Mouse (Mus musculus): Measurements from ENCODE around the gene Myo6. TPM values are rescaled to one million over a fixed set of nuclear protein-coding genes. Genes with fewer than 3 reads are reported as not detected.
A peak's percentile ranks its signal among the peaks of the same experiment; 100 is the strongest.

The Myo6 gene
- polyA plus RNA-seq, 1 experiment from 2014 or later = 71.9 TPM

GRCm38 (mm10) chr9:80213428-80213827 lies 48.6 kb downstream of the Myo6 start:
- H3K36me3 ChIP-seq = no peaks in the 10 kb centered on the region
- no peak overlapping the region for H3K9ac ChIP-seq
- 92% methylated on average over 2 of the region's 2 CpGs for WGBS
- H3K9me3 ChIP-seq = no peaks in the 10 kb centered on the region
- H3K4me1 ChIP-seq (replicated peaks) = peaks cover 2% of the 10 kb centered on the region; the same call in 1 of the 2 replicates
- ATAC-seq = no peak
- H3K4me2 ChIP-seq (replicated peaks) = no peak overlapping the region
- H3K4me3 ChIP-seq (replicated peaks) = no peak overlapping the region
- H3K27ac ChIP-seq = no peak overlapping the region
- H3K27me3 ChIP-seq (replicated peaks) = no peaks in the 10 kb centered on the region

DNA sequence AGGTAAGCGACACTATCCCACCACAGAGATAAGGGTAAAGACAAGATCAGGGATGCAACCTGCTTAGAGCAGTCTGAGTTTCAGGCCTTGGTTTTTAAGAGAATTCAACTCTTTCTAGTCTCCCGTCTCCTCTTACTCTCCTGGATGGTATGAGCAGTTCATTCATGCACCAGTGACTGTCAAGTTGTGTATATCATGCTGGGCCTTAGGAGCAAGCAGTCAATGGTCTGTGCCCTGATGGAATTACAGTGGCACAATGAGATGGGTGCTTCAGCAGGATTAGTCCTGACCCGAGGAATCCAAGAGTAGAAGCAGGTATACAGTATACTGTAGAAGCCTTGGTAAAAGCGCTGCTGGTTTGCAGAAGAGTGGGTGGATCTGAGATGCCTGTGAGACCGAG lies 50.7 kb downstream of the Myo6 start:
- WGBS = 92% methylated on average over 5 of the region's 5 CpGs
- no peak for ATAC-seq
- H3K4me1 ChIP-seq (replicated peaks) = no peaks in the 10 kb centered on the region

DNA sequence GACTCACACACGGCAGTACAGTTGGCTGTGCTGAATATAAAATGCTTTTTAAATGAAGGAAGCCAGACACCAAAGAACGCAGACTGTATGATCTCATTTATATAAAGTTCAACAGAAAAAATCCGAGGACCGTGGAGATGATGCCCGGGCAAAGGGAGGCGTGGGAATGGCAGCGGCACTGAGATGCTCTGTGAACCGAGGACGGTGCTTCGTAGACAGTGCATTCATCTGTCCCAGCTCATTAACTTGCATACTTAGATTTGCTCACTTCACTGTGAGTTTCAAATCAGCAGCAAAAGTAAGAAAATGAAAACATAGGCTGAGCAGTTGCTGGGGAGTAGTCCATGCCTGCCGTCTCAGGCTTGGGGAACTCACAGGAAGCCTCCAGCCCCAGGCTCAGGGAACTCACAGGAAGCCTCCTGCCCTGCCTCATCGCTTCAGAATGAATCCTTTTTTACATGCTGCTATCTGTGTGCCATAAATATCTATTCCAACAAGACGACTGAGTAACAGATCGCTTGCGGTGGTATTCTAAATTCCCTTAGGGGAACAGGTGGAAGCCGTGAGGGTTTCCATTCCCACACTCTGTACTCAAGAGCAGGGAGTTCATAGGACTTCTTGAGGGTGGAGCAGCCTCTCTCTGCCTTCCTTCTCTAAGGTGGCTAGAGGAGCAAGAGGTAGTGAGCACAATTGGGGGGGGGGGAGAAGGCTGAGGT lies 52.1 kb downstream of the Myo6 start:
- Histone ChIP-seq H3K9me3 (no peaks in the 10 kb centered on the region), H3K27me3 (replicated peaks) (no peaks in the 10 kb centered on the region), H3K9ac (no peak overlapping the region), H3K27ac (no peak overlapping the region), H3K36me3 (no peaks in the 10 kb centered on the region), H3K4me3 (replicated peaks) (no peak overlapping the region), H3K4me1 (replicated peaks) (no peaks in the 10 kb centered on the region), H3K4me2 (replicated peaks) (no peak overlapping the region)
- no peak for ATAC-seq
- 74% methylated on average over 16 of the region's 16 CpGs for WGBS

More for the DNA sequence above, 50.7 kb downstream of the Myo6 start:
- H3K36me3 ChIP-seq = no peaks in the 10 kb centered on the region
- no peak overlapping the region for H3K9ac ChIP-seq
- H3K27me3 ChIP-seq (replicated peaks) = no peaks in the 10 kb centered on the region
- H3K4me3 ChIP-seq (replicated peaks) = no peak overlapping the region
- no peak overlapping the region for H3K4me2 ChIP-seq (replicated peaks)
- H3K9me3 ChIP-seq = no peaks in the 10 kb centered on the region
- H3K27ac ChIP-seq = no peak overlapping the region

DNA sequence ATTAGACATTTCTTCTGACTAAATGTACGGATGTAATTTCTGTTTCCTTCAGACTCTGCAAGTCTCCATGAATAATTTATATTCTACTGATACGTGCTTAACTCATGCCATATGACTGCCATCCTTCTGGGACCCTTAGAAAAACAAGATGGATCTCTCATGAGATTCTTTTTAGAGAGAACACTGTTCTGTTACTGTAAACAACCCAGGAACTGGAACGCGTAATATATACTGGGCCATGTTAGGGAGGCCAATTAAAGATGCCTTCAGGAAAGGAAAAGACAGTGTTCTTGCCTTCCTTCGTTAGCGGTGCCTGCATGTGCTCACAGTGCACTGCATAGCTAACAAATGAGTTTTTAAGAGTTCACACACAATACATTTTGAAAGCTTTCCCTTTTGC lies 53.9 kb downstream of the Myo6 start:
- Histone ChIP-seq H3K9ac (no peak overlapping the region), H3K9me3 (no peaks in the 10 kb centered on the region), H3K27ac (no peak overlapping the region), H3K4me1 (replicated peaks) (no peaks in the 10 kb centered on the region), H3K36me3 (peaks cover 3% of the 10 kb centered on the region; the same call in 1 of the 2 replicates), H3K4me2 (replicated peaks) (no peak overlapping the region), H3K4me3 (replicated peaks) (no peak overlapping the region), H3K27me3 (replicated peaks) (no peaks in the 10 kb centered on the region)
- no peak for ATAC-seq
- 55% methylated on average over 6 of the region's 6 CpGs for whole genome bisulfite sequencing

DNA sequence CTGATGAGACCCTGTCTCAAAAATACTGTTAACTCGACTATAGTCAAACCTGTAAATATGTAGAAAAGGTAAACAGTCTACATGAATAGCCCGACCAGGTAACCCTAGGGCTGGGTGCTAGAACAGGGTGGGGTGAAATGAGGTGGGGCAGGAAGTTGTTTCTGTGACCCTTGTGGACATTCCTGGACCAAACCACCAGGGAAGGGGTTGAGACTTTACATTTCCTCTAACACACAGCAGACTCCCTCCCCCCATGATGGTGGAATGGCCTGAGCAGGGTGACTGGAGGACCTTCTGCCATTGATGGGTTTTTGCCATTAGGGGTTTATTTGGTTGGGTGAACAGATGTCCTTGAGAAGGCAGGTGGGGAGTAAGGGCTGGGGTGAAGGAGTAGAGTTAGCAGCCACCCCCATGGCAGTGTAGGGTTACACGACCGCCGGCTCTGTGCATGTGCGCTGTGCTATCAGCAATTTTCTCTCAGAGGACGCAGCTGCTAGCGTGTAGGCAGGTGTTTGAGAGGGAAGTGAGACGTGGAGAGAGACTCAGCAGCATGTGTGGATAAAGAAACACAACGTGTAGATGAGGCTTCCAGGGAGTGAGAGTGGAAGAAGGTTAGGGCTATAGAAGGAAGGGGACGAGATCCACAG lies 59.3 kb downstream of the Myo6 start:
- Histone ChIP-seq H3K9me3 (no peaks in the 10 kb centered on the region), H3K4me3 (replicated peaks) (no peak overlapping the region), H3K9ac (no peak overlapping the region), H3K4me1 (replicated peaks) (no peaks in the 10 kb centered on the region), H3K27ac (no peak overlapping the region), H3K4me2 (replicated peaks) (no peak overlapping the region), H3K36me3 (peaks cover 3% of the 10 kb centered on the region; the same call in 1 of the 2 replicates), H3K27me3 (replicated peaks) (no peaks in the 10 kb centered on the region)
- WGBS = 78% methylated on average over 11 of the region's 11 CpGs
- 0 out of 2 replicates have a peak, but pooled peaks have one; percentile 47 for ATAC-seq

GRCm38 (mm10) chr9:80226579-80227325 lies 61.9 kb downstream of the Myo6 start:
- Histone ChIP-seq H3K9me3 (no peaks in the 10 kb centered on the region), H3K9ac (no peak overlapping the region), H3K27ac (no peak overlapping the region), H3K4me1 (replicated peaks) (no peaks in the 10 kb centered on the region), H3K4me2 (replicated peaks) (no peak overlapping the region), H3K4me3 (replicated peaks) (no peak overlapping the region), H3K36me3 (peaks cover 3% of the 10 kb centered on the region; the same call in 1 of the 2 replicates), H3K27me3 (replicated peaks) (no peaks in the 10 kb centered on the region)
- 87% methylated on average over 5 of the region's 5 CpGs for WGBS
- ATAC-seq = no peak

GRCm38 (mm10) chr9:80233831-80234455 lies 69.1 kb downstream of the Myo6 start:
- H3K4me2 ChIP-seq (replicated peaks) = no peak overlapping the region
- H3K4me1 ChIP-seq (replicated peaks) = no peaks in the 10 kb centered on the region
- WGBS = 83% methylated on average over 4 of the region's 4 CpGs
- H3K4me3 ChIP-seq (replicated peaks) = no peak overlapping the region
- H3K27me3 ChIP-seq (replicated peaks) = no peaks in the 10 kb centered on the region
- no peak overlapping the region for H3K27ac ChIP-seq
- H3K36me3 ChIP-seq = no peaks in the 10 kb centered on the region
- ATAC-seq = no peak
- no peaks in the 10 kb centered on the region for H3K9me3 ChIP-seq
- no peak overlapping the region for H3K9ac ChIP-seq

DNA sequence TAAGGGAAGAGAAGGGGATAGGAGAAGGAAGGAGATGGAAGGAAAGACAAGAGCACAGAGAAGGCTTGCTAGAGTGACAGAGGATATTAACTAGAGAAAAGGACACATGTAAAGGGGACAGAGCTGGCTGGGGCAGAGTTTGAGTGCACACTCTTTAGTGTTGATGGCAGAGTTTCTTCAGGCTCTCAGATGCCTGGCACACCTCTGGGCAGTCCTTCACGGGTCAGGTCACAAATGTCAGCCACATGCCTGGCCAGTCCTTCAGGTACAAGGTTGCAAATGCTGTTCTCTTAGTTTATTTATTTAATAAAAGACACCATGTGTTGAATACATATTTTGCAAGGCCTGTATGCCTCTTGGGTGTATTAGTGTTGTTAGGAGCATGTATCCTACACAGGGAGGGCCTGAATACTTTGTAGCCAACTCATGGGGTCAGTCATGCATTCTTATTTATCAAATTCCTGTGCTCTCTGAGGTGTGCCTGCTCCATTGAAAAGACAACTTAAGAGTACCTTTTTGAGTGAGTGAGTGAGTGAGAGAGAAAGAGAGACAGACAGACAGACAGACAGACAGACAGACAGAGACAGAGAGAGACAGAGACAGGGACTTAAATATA lies 72.5 kb downstream of the Myo6 start:
- H3K4me1 ChIP-seq (replicated peaks) = no peaks in the 10 kb centered on the region
- H3K4me2 ChIP-seq (replicated peaks) = no peak overlapping the region
- H3K9me3 ChIP-seq = no peaks in the 10 kb centered on the region
- 76% methylated on average over 1 of the region's 1 CpGs for WGBS
- no peak overlapping the region for H3K27ac ChIP-seq
- H3K27me3 ChIP-seq (replicated peaks) = no peaks in the 10 kb centered on the region
- no peak overlapping the region for H3K9ac ChIP-seq
- no peak overlapping the region for H3K4me3 ChIP-seq (replicated peaks)
- ATAC-seq = no peak
- no peaks in the 10 kb centered on the region; the same call in 1 of the 2 replicates for H3K36me3 ChIP-seq

- H3K36me3 ChIP-seq = peaks cover 2% of the 10 kb centered on the region
- no peaks in the 10 kb centered on the region for H3K4me1 ChIP-seq (replicated peaks)
- no peak overlapping the region for H3K9ac ChIP-seq
- ATAC-seq = 0 out of 2 replicates have a peak, but pooled peaks have one; percentile 34
- no peak overlapping the region for H3K4me3 ChIP-seq (replicated peaks)
- H3K27ac ChIP-seq = no peak overlapping the region
- H3K9me3 ChIP-seq = no peaks in the 10 kb centered on the region
- no peaks in the 10 kb centered on the region for H3K27me3 ChIP-seq (replicated peaks)
- WGBS = 53% methylated on average over 6 of the region's 6 CpGs
- no peak overlapping the region for H3K4me2 ChIP-seq (replicated peaks)
These were observed 76.9 kb downstream of the Myo6 start for GRCm38 (mm10) chr9:80241719-80242118.

GRCm38 (mm10) chr9:80252146-80252545 lies 87.3 kb downstream of the Myo6 start:
- no peaks in the 10 kb centered on the region for H3K4me1 ChIP-seq (replicated peaks)

GRCm38 (mm10) chr9:80253241-80253640 lies 88.4 kb downstream of the Myo6 start:
- Histone ChIP-seq H3K4me3 (replicated peaks) (no peak overlapping the region), H3K4me1 (replicated peaks) (no peaks in the 10 kb centered on the region), H3K9ac (no peak overlapping the region), H3K27me3 (replicated peaks) (no peaks in the 10 kb centered on the region), H3K4me2 (replicated peaks) (no peak overlapping the region), H3K36me3 (no peaks in the 10 kb centered on the region), H3K9me3 (no peaks in the 10 kb centered on the region), H3K27ac (no peak overlapping the region)
- no peak for ATAC-seq
- WGBS = 94% methylated on average over 9 of the region's 9 CpGs

More at GRCm38 (mm10) chr9:80252146-80252545, 87.3 kb downstream of the Myo6 start:
- Histone ChIP-seq H3K4me2 (replicated peaks) (no peak overlapping the region), H3K4me3 (replicated peaks) (no peak overlapping the region), H3K27me3 (replicated peaks) (no peaks in the 10 kb centered on the region), H3K9me3 (no peaks in the 10 kb centered on the region), H3K9ac (no peak overlapping the region), H3K36me3 (no peaks in the 10 kb centered on the region), H3K27ac (no peak overlapping the region)
- 81% methylated on average over 10 of the region's 10 CpGs for WGBS
- ATAC-seq = no peak

DNA sequence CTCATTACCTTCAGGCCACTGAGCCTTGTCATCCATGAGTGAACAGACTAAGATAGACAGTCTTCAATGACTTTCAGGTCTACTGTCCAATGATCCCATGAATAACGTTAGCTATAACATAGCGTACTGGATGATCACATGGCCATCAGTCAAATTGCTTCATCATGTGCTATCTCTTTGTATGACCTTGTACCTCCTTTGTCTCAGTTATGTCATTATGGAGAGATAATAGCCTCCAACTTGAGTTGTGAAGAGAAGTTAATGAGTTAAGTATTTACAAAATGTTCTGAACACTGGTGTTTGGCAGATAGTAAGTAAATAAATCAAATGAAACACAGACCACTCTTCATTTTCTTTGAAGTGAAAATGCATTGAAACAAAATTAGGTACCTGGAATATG lies 91.7 kb downstream of the Myo6 start:
- Histone ChIP-seq H3K27me3 (replicated peaks) (no peaks in the 10 kb centered on the region), H3K9ac (no peak overlapping the region), H3K9me3 (no peaks in the 10 kb centered on the region), H3K27ac (no peak overlapping the region), H3K4me3 (replicated peaks) (no peak overlapping the region), H3K36me3 (no peaks in the 10 kb centered on the region), H3K4me2 (replicated peaks) (no peak overlapping the region), H3K4me1 (replicated peaks) (no peaks in the 10 kb centered on the region)
- WGBS = 81% methylated on average over 2 of the region's 2 CpGs
- no peak for ATAC-seq
